Mouse (Mus musculus): ENCODE measurements at regions not wholly inside any gene's neighbourhood (a gene's known extent, or its start where the extent isn't known, plus 50 kb on each side); places are given as distances from the start of the nearest gene placed in this dataset.

GRCm38 (mm10) chr13:31436434-31436833 lies 119.5 kb upstream of the Foxq1 start:
- no peak for TF ChIP-seq CTCF (IDR thresholded peaks at IDR 0.05; ENCODE audit: low read depth)
- no peak for TF ChIP-seq EP300 (IDR thresholded peaks at IDR 0.05; ENCODE audit: low read depth)
